Mouse (Mus musculus): Measurements from ENCODE around the gene Ggta1. TPM values are rescaled to one million over a fixed set of nuclear protein-coding genes. Genes with fewer than 3 reads are reported as not detected.

Ggta1 gene
- polyA plus RNA-seq, 1 experiment from 2014 or later = 9.1 TPM

DNA sequence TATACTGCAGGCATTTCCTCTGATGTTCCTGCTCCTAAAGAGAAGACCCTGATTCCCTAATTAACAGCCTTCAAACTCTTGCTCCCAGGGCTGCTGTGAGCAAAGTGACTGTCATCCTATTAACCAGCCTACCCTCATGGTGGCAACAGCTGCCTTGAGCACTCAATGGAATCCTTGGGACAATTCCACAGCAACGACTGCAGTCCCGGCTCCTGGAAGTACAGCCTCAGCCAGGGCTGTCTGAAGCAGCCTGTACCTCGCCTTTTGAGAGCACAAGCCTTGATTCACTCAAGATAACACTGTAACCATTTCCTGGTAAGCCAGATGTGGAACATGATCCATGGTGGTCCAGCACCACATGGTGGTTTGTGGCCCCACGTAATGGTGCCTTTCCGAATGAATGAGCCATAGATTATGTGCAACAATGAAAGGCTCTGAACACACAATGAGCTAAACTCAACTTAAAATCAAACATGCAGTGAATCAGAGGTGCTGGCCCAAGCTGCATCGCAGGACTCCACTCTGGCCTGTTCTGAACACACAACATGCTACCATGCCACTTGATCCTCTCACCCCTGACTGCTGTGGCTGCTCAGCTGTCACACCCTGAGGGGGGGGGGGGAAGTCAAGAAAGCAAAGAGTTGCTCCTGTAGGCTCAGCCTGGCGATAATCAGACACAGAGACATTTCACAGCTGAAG, 14.7 kb downstream of the Ggta1 start:
- H3K9me3 ChIP-seq (replicated peaks; ENCODE audit: control insufficient read depth, low read length) = no peaks in the 10 kb centered on the region
- 43% methylated on average over 7 of the region's 7 CpGs for WGBS (ENCODE audit: insufficient replicate concordance)
- no peak overlapping the region for H3K4me2 ChIP-seq (ENCODE audit: low read depth, low read length)
- no peak overlapping the region for H3K9ac ChIP-seq (ENCODE audit: low read depth, low read length)
- no peaks in the 10 kb centered on the region for H3K36me3 ChIP-seq (ENCODE audit: control insufficient read depth, insufficient read depth)
- peaks cover 74% of the 10 kb centered on the region for H3K4me1 ChIP-seq (ENCODE audit: control insufficient read depth, low read depth, low read length)
- no peak for ATAC-seq (ENCODE audit: low read depth)
- H3K27ac ChIP-seq (ENCODE audit: low read length) = no peak overlapping the region
- no peaks in the 10 kb centered on the region for H3K27me3 ChIP-seq (ENCODE audit: control insufficient read depth, insufficient read depth, low read depth, low read length)
- H3K4me3 ChIP-seq (ENCODE audit: low read depth, low read length) = no peak overlapping the region

- no peak overlapping the region for H3K27ac ChIP-seq (ENCODE audit: low read length)
- H3K4me1 ChIP-seq (ENCODE audit: control insufficient read depth, low read depth, low read length) = peaks cover 71% of the 10 kb centered on the region
Measured at GRCm38 (mm10) chr2:35447453-35447852, 15.6 kb downstream of the Ggta1 start.

DNA sequence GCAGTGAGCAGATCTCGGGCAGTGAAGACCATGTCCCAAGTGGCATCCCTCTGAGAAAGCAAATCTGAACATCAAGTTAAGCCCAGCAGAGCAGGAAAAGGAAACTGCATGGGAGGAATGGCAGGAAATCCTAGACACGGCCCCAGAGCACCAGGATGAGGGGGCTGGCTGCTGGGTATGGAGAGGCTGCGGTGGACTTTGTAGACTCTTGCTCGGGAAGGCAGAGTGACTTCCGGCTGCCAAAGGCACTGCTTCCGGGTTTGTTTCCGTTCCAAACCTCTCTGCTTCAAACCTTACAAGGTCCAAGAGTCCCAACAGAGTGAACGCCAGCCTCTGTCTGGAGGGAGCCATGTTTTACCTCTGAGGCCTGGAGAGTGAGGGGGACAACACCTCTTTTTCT, 16.2 kb downstream of the Ggta1 start:
- Histone ChIP-seq H3K36me3 (ENCODE audit: control insufficient read depth, insufficient read depth) (no peaks in the 10 kb centered on the region), H3K9ac (ENCODE audit: low read depth, low read length) (no peak overlapping the region), H3K27me3 (ENCODE audit: control insufficient read depth, insufficient read depth, low read depth, low read length) (no peaks in the 10 kb centered on the region), H3K27ac (ENCODE audit: low read length) (no peak overlapping the region), H3K4me1 (ENCODE audit: control insufficient read depth, low read depth, low read length) (peaks cover 65% of the 10 kb centered on the region), H3K4me3 (ENCODE audit: low read depth, low read length) (no peak overlapping the region), H3K9me3 (replicated peaks; ENCODE audit: control insufficient read depth, low read length) (no peaks in the 10 kb centered on the region), H3K4me2 (ENCODE audit: low read depth, low read length) (no peak overlapping the region)
- 39% methylated on average over 8 of the region's 8 CpGs for WGBS (ENCODE audit: insufficient replicate concordance)
- ATAC-seq (ENCODE audit: low read depth) = 0 out of 2 replicates have a peak, but pooled peaks have one; percentile 14

More at GRCm38 (mm10) chr2:35447453-35447852, 15.6 kb downstream of the Ggta1 start:
- 65% methylated on average over 7 of the region's 7 CpGs for WGBS (ENCODE audit: insufficient replicate concordance)
- Histone ChIP-seq H3K9me3 (replicated peaks; ENCODE audit: control insufficient read depth, low read length) (no peaks in the 10 kb centered on the region), H3K9ac (ENCODE audit: low read depth, low read length) (no peak overlapping the region), H3K4me2 (ENCODE audit: low read depth, low read length) (no peak overlapping the region), H3K27me3 (ENCODE audit: control insufficient read depth, insufficient read depth, low read depth, low read length) (no peaks in the 10 kb centered on the region), H3K36me3 (ENCODE audit: control insufficient read depth, insufficient read depth) (no peaks in the 10 kb centered on the region), H3K4me3 (ENCODE audit: low read depth, low read length) (no peak overlapping the region)
- ATAC-seq (ENCODE audit: low read depth) = no peak

- WGBS (ENCODE audit: insufficient replicate concordance) = 60% methylated on average over 5 of the region's 5 CpGs
- Histone ChIP-seq H3K4me3 (ENCODE audit: low read depth, low read length) (no peak overlapping the region), H3K36me3 (ENCODE audit: control insufficient read depth, insufficient read depth) (no peaks in the 10 kb centered on the region), H3K4me1 (ENCODE audit: control insufficient read depth, low read depth, low read length) (peaks cover 60% of the 10 kb centered on the region), H3K27me3 (ENCODE audit: control insufficient read depth, insufficient read depth, low read depth, low read length) (no peaks in the 10 kb centered on the region), H3K9me3 (replicated peaks; ENCODE audit: control insufficient read depth, low read length) (no peaks in the 10 kb centered on the region), H3K9ac (ENCODE audit: low read depth, low read length) (no peak overlapping the region), H3K27ac (ENCODE audit: low read length) (peak overlapping the region; percentile 24; the same call in 1 of the 2 replicates), H3K4me2 (ENCODE audit: low read depth, low read length) (no peak overlapping the region)
- no peak for ATAC-seq (ENCODE audit: low read depth)
Measured at GRCm38 (mm10) chr2:35446300-35446699, 16.7 kb downstream of the Ggta1 start.

DNA sequence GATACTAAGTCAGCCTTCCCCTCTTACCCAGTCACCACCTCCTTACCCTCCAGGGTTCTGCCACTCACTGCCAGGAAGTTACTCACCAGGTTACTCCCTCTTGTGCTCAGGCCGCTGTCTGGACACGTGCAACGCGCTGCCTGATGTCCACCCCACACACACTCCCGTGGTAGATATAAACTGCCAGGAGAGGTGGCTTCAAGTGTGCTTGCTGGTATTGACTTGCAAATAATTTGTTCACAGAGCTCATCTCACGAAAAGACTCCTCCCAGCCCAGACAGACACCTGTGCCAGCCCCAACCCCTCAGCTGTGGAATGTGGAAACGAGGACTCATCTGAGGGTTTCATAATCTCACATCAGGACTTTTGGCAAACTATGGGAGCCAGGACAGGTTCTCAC, 17.4 kb downstream of the Ggta1 start:
- Histone ChIP-seq H3K9ac (ENCODE audit: low read depth, low read length) (no peak overlapping the region), H3K4me3 (ENCODE audit: low read depth, low read length) (no peak overlapping the region), H3K27me3 (ENCODE audit: control insufficient read depth, insufficient read depth, low read depth, low read length) (no peaks in the 10 kb centered on the region), H3K4me1 (ENCODE audit: control insufficient read depth, low read depth, low read length) (peaks cover 53% of the 10 kb centered on the region), H3K36me3 (ENCODE audit: control insufficient read depth, insufficient read depth) (no peaks in the 10 kb centered on the region), H3K4me2 (ENCODE audit: low read depth, low read length) (no peak overlapping the region), H3K27ac (ENCODE audit: low read length) (peak overlapping the region; percentile 45), H3K9me3 (replicated peaks; ENCODE audit: control insufficient read depth, low read length) (no peaks in the 10 kb centered on the region)
- no peak for ATAC-seq (ENCODE audit: low read depth)
- 62% methylated on average over 7 of the region's 7 CpGs for WGBS (ENCODE audit: insufficient replicate concordance)

DNA sequence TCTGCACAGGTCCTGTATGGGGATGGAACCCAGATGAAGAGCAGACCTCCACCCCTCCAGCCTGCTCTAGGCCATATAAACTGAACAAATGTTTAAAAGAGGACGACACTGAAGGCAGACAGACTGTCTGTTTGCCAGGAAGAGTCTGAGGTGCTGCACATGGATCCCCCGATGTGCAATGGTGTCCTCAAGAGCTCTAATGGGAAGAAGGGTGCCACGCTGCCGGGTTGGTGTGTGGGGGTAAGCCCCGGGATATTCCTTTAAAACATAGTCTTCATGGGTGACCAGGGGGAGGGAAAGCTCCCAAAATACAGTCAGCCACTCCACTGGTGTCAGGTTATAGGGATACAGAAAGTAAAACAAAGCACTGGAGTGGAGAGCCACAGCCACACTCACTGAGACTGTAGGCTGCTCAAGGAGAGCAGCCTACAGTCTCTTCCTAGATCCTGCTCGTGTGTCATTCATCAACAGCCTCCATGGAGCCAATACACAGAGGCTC, 18.2 kb downstream of the Ggta1 start:
- WGBS (ENCODE audit: insufficient replicate concordance) = 31% methylated on average over 6 of the region's 6 CpGs
- Histone ChIP-seq H3K4me3 (ENCODE audit: low read depth, low read length) (no peak overlapping the region), H3K9me3 (replicated peaks; ENCODE audit: control insufficient read depth, low read length) (no peaks in the 10 kb centered on the region), H3K4me2 (ENCODE audit: low read depth, low read length) (peak overlapping the region; percentile 4; the same call in 1 of the 2 replicates), H3K36me3 (ENCODE audit: control insufficient read depth, insufficient read depth) (no peaks in the 10 kb centered on the region), H3K9ac (ENCODE audit: low read depth, low read length) (no peak overlapping the region), H3K27ac (ENCODE audit: low read length) (peak overlapping the region; percentile 45), H3K27me3 (ENCODE audit: control insufficient read depth, insufficient read depth, low read depth, low read length) (no peaks in the 10 kb centered on the region), H3K4me1 (ENCODE audit: control insufficient read depth, low read depth, low read length) (peaks cover 46% of the 10 kb centered on the region)
- ATAC-seq (ENCODE audit: low read depth) = no peak

DNA sequence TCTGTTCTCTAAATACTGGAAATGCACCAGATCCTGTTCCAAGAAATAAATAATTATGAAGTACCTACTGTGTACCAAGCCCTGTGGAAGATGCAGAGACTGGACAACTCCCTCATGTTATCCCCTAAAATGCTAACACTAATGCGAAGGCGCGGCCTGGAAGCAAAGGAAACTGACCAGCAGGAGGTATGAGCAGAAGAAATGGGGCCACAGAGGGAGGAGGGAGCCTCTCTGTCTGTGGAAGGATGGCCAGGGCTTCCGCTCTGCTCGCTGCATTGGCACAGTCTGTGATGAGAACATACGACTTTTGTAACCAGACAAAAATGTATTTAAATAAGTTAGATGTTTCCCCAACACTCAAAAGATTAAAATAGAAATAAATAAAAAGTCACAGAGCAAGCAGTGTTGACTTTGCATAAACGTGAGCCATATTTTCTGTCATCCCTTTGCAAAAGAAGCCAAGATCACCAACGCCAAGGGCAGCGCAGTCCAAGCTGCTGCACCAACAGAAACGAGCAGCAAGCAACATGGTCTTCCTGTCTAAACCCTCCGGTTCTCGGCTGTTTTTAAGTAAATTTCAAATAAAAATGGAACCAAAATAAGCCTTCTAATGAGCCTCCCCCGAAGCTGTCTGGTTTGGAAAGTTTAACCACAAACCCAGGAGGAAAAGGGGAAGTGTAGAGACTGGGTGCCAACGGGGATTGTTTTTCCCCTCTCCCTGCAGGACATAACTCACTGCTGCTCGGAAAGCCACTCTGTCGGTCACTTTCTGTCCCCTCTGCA, 18.9 kb downstream of the Ggta1 start:
- ATAC-seq (ENCODE audit: low read depth) = no peak
- H3K9ac ChIP-seq (ENCODE audit: low read depth, low read length) = no peak overlapping the region
- 30% methylated on average over 16 of the region's 16 CpGs for WGBS (ENCODE audit: insufficient replicate concordance)
- H3K27ac ChIP-seq (ENCODE audit: low read length) = peak overlapping the region; percentile 45
- H3K4me1 ChIP-seq (ENCODE audit: control insufficient read depth, low read depth, low read length) = peaks cover 41% of the 10 kb centered on the region
- no peaks in the 10 kb centered on the region for H3K9me3 ChIP-seq (replicated peaks; ENCODE audit: control insufficient read depth, low read length)
- H3K4me2 ChIP-seq (ENCODE audit: low read depth, low read length) = peak overlapping the region; percentile 37
- no peaks in the 10 kb centered on the region for H3K36me3 ChIP-seq (ENCODE audit: control insufficient read depth, insufficient read depth)
- no peak overlapping the region for H3K4me3 ChIP-seq (ENCODE audit: low read depth, low read length)
- no peaks in the 10 kb centered on the region for H3K27me3 ChIP-seq (ENCODE audit: control insufficient read depth, insufficient read depth, low read depth, low read length)

GRCm38 (mm10) chr2:35443325-35443724, 19.7 kb downstream of the Ggta1 start:
- Histone ChIP-seq H3K9ac (ENCODE audit: low read depth, low read length) (no peak overlapping the region), H3K4me1 (ENCODE audit: control insufficient read depth, low read depth, low read length) (peaks cover 34% of the 10 kb centered on the region), H3K36me3 (ENCODE audit: control insufficient read depth, insufficient read depth) (no peaks in the 10 kb centered on the region), H3K27ac (ENCODE audit: low read length) (no peak overlapping the region), H3K27me3 (ENCODE audit: control insufficient read depth, insufficient read depth, low read depth, low read length) (no peaks in the 10 kb centered on the region), H3K4me3 (ENCODE audit: low read depth, low read length) (no peak overlapping the region), H3K4me2 (ENCODE audit: low read depth, low read length) (no peak overlapping the region), H3K9me3 (replicated peaks; ENCODE audit: control insufficient read depth, low read length) (no peaks in the 10 kb centered on the region)
- ATAC-seq (ENCODE audit: low read depth) = no peak
- 68% methylated on average over 5 of the region's 5 CpGs for WGBS (ENCODE audit: insufficient replicate concordance)

- Histone ChIP-seq H3K9ac (ENCODE audit: low read depth, low read length) (no peak overlapping the region), H3K36me3 (ENCODE audit: control insufficient read depth, insufficient read depth) (no peaks in the 10 kb centered on the region), H3K9me3 (replicated peaks; ENCODE audit: control insufficient read depth, low read length) (no peaks in the 10 kb centered on the region), H3K4me2 (ENCODE audit: low read depth, low read length) (no peak overlapping the region), H3K27me3 (ENCODE audit: control insufficient read depth, insufficient read depth, low read depth, low read length) (no peaks in the 10 kb centered on the region), H3K4me1 (ENCODE audit: control insufficient read depth, low read depth, low read length) (peaks cover 23% of the 10 kb centered on the region), H3K4me3 (ENCODE audit: low read depth, low read length) (no peak overlapping the region), H3K27ac (ENCODE audit: low read length) (no peak overlapping the region)
- WGBS (ENCODE audit: insufficient replicate concordance) = 61% methylated on average over 6 of the region's 6 CpGs
- no peak for ATAC-seq (ENCODE audit: low read depth)
Measured at GRCm38 (mm10) chr2:35442079-35442478, 21.0 kb downstream of the Ggta1 start.

Data from liver, embryonic 16.5 days (tissue).